Mouse (Mus musculus) limb, embryonic 10.5 days (tissue): ENCODE data around the gene Kars. TPM values are rescaled to one million over a fixed set of nuclear protein-coding genes. Genes with fewer than 3 reads are reported as not detected.

Experiments used
- DNase-seq: peaks from one replicate; pipeline ENCODE4 v3.0.0-alpha.2; 2017; ENCODE audit warnings: low spot score
- H3K27ac ChIP-seq: fragments of 300-500 bp; sonication (generic); 2 replicates; pipeline ENCODE4 v1.5.1; 2016; ENCODE audit warnings: mild to moderate bottlenecking
- H3K27me3 ChIP-seq: fragments of 300-500 bp; sonication (generic); 2 replicates; pipeline ENCODE4 v1.6.1; 2016; ENCODE audit warnings: low read depth, mild to moderate bottlenecking; ENCODE audit not compliant: poor library complexity, severe bottlenecking
- H3K36me3 ChIP-seq: fragments of 300-500 bp; sonication (generic); 2 replicates; pipeline ENCODE4 v1.6.1; 2016; ENCODE audit warnings: mild to moderate bottlenecking, moderate library complexity
- H3K4me1 ChIP-seq: fragments of 300-500 bp; sonication (generic); 2 replicates; pipeline ENCODE4 v1.6.1; 2016
- H3K4me3 ChIP-seq: fragments of 300-500 bp; sonication (generic); 2 replicates; pipeline ENCODE4 v1.5.1; 2016; ENCODE audit warnings: mild to moderate bottlenecking, moderate library complexity
- H3K9me3 ChIP-seq: fragments of 300-500 bp; sonication (generic); replicated peaks from 2 replicates; pipeline ENCODE4 v1.6.1; 2016; ENCODE audit warnings: mild to moderate bottlenecking
- WGBS: fragments of 180-500 bp; shearing (Covaris S2); methylation state at CpG from one replicate; pipeline ENCODE4 v1.1.7; 2016; 5-methylcytosine and 5-hydroxymethylcytosine counted together
- polyA plus RNA-seq: library from polyadenylated mRNA; unstranded; fragments of >200 nt; fragmentation: Nextera tagmentation; extraction: Ambion mirVana; gene quantifications from 2 replicates; pipeline ENCODE4 v1.2.1, GENCODE M21; 2016

Gene Kars
- polyA plus RNA-seq, 1 experiment from 2014 or later = 276 TPM

GRCm38 (mm10) chr8:111974138-111974537 lies 37.0 kb downstream of the Kars start:
- H3K4me1 ChIP-seq = no peaks in the 10 kb centered on the region
- no peak overlapping the region for H3K4me3 ChIP-seq
- peaks cover 85% of the 10 kb centered on the region for H3K36me3 ChIP-seq
- no peak for DNase-seq
- WGBS = 98% methylated on average over 12 of the region's 12 CpGs
- H3K27ac ChIP-seq = no peak overlapping the region
- H3K9me3 ChIP-seq = no peaks in the 10 kb centered on the region
- H3K27me3 ChIP-seq = no peaks in the 10 kb centered on the region

GRCm38 (mm10) chr8:111968991-111969390 lies 42.1 kb downstream of the Kars start:
- Histone ChIP-seq H3K27me3 (no peaks in the 10 kb centered on the region), H3K36me3 (peaks cover 61% of the 10 kb centered on the region), H3K4me3 (no peak overlapping the region), H3K27ac (no peak overlapping the region), H3K9me3 (no peaks in the 10 kb centered on the region), H3K4me1 (no peaks in the 10 kb centered on the region)
- DNase-seq = no peak
- 33% methylated on average over 5 of the region's 5 CpGs for WGBS

GRCm38 (mm10) chr8:111968541-111968940 lies 42.6 kb downstream of the Kars start:
- no peaks in the 10 kb centered on the region for H3K27me3 ChIP-seq
- H3K9me3 ChIP-seq = no peaks in the 10 kb centered on the region
- 88% methylated on average over 10 of the region's 10 CpGs for WGBS
- peaks cover 57% of the 10 kb centered on the region for H3K36me3 ChIP-seq
- H3K4me1 ChIP-seq = no peaks in the 10 kb centered on the region
- H3K4me3 ChIP-seq = no peak overlapping the region
- no peak for DNase-seq
- no peak overlapping the region for H3K27ac ChIP-seq

- 87% methylated on average over 5 of the region's 5 CpGs for WGBS
- H3K27ac ChIP-seq = no peak overlapping the region
- H3K4me3 ChIP-seq = no peak overlapping the region
- H3K9me3 ChIP-seq = no peaks in the 10 kb centered on the region
- H3K27me3 ChIP-seq = no peaks in the 10 kb centered on the region
- H3K36me3 ChIP-seq = peaks cover 48% of the 10 kb centered on the region
- no peak for DNase-seq
- H3K4me1 ChIP-seq = no peaks in the 10 kb centered on the region
Measured at GRCm38 (mm10) chr8:111967246-111967870, 43.8 kb downstream of the Kars start.

GRCm38 (mm10) chr8:111964849-111965561 lies 46.1 kb downstream of the Kars start:
- H3K27me3 ChIP-seq = no peaks in the 10 kb centered on the region
- no peaks in the 10 kb centered on the region for H3K9me3 ChIP-seq
- H3K4me3 ChIP-seq = no peak overlapping the region
- H3K27ac ChIP-seq = no peak overlapping the region
- H3K4me1 ChIP-seq = no peaks in the 10 kb centered on the region
- WGBS = 87% methylated on average over 7 of the region's 7 CpGs
- H3K36me3 ChIP-seq = peaks cover 27% of the 10 kb centered on the region
- DNase-seq = no peak

GRCm38 (mm10) chr8:111964351-111964750 lies 46.8 kb downstream of the Kars start:
- Histone ChIP-seq H3K9me3 (no peaks in the 10 kb centered on the region), H3K27me3 (no peaks in the 10 kb centered on the region), H3K27ac (no peak overlapping the region), H3K4me3 (no peak overlapping the region), H3K4me1 (no peaks in the 10 kb centered on the region), H3K36me3 (peaks cover 29% of the 10 kb centered on the region)
- DNase-seq = no peak
- WGBS = 52% methylated on average over 5 of the region's 5 CpGs

GRCm38 (mm10) chr8:111963546-111963945 lies 47.6 kb downstream of the Kars start:
- no peaks in the 10 kb centered on the region for H3K9me3 ChIP-seq
- peaks cover 32% of the 10 kb centered on the region for H3K36me3 ChIP-seq
- 86% methylated on average over 4 of the region's 4 CpGs for WGBS
- no peak overlapping the region for H3K4me3 ChIP-seq
- no peak overlapping the region for H3K27ac ChIP-seq
- H3K4me1 ChIP-seq = no peaks in the 10 kb centered on the region
- no peak for DNase-seq
- no peaks in the 10 kb centered on the region for H3K27me3 ChIP-seq

- Histone ChIP-seq H3K4me1 (no peaks in the 10 kb centered on the region), H3K36me3 (peaks cover 32% of the 10 kb centered on the region), H3K4me3 (no peak overlapping the region), H3K9me3 (no peaks in the 10 kb centered on the region), H3K27me3 (no peaks in the 10 kb centered on the region), H3K27ac (no peak overlapping the region)
- WGBS = 77% methylated on average over 10 of the region's 10 CpGs
- DNase-seq = no peak
Measured at GRCm38 (mm10) chr8:111963091-111963490, 48.0 kb downstream of the Kars start.

GRCm38 (mm10) chr8:111962589-111962988 lies 48.5 kb downstream of the Kars start:
- Histone ChIP-seq H3K27me3 (no peaks in the 10 kb centered on the region), H3K36me3 (peaks cover 32% of the 10 kb centered on the region), H3K4me1 (no peaks in the 10 kb centered on the region), H3K9me3 (no peaks in the 10 kb centered on the region), H3K4me3 (no peak overlapping the region), H3K27ac (no peak overlapping the region)
- no peak for DNase-seq
- 58% methylated on average over 1 of the region's 1 CpGs for WGBS

GRCm38 (mm10) chr8:111961330-111961729 lies 49.8 kb downstream of the Kars start:
- no peak overlapping the region for H3K4me3 ChIP-seq
- 73% methylated on average over 3 of the region's 3 CpGs for WGBS
- peaks cover 32% of the 10 kb centered on the region for H3K36me3 ChIP-seq
- no peaks in the 10 kb centered on the region for H3K27me3 ChIP-seq
- no peak for DNase-seq
- H3K4me1 ChIP-seq = no peaks in the 10 kb centered on the region
- no peaks in the 10 kb centered on the region for H3K9me3 ChIP-seq
- H3K27ac ChIP-seq = no peak overlapping the region

GRCm38 (mm10) chr8:111960591-111961321 lies 50.4 kb downstream of the Kars start:
- no peak for DNase-seq
- Histone ChIP-seq H3K9me3 (no peaks in the 10 kb centered on the region), H3K27ac (no peak overlapping the region), H3K4me3 (no peak overlapping the region), H3K36me3 (peaks cover 38% of the 10 kb centered on the region), H3K4me1 (no peaks in the 10 kb centered on the region), H3K27me3 (no peaks in the 10 kb centered on the region)
- WGBS = 71% methylated on average over 15 of the region's 15 CpGs

- no peak for DNase-seq
- H3K27me3 ChIP-seq = no peaks in the 10 kb centered on the region
- whole genome bisulfite sequencing = 93% methylated on average over 2 of the region's 2 CpGs
- no peaks in the 10 kb centered on the region for H3K4me1 ChIP-seq
- H3K4me3 ChIP-seq = no peak overlapping the region
- peaks cover 68% of the 10 kb centered on the region for H3K36me3 ChIP-seq
- no peaks in the 10 kb centered on the region for H3K9me3 ChIP-seq
- no peak overlapping the region for H3K27ac ChIP-seq
Measured at GRCm38 (mm10) chr8:111957231-111957630, 53.9 kb downstream of the Kars start.

- Histone ChIP-seq H3K9me3 (no peaks in the 10 kb centered on the region), H3K27ac (no peak overlapping the region), H3K4me1 (no peaks in the 10 kb centered on the region), H3K36me3 (peaks cover 80% of the 10 kb centered on the region), H3K4me3 (no peak overlapping the region), H3K27me3 (no peaks in the 10 kb centered on the region)
- no peak for DNase-seq
- 94% methylated on average over 5 of the region's 5 CpGs for WGBS
Measured at GRCm38 (mm10) chr8:111955879-111956278, 55.2 kb downstream of the Kars start.
